Mouse (Mus musculus) midbrain, embryonic 16.5 days (tissue): ENCODE data around the gene Lrrc59. TPM values are rescaled to one million over a fixed set of nuclear protein-coding genes. Genes with fewer than 3 reads are reported as not detected.
"Not testable (repeated sequence)": the region's sequence is repeated elsewhere in the genome, so short reads cannot be mapped to it uniquely, and the experiment has no call there.

Experiments used
- ATAC-seq: fragments of 200-750 bp; cut with Nextera tagmentation; 2 replicates; pipeline ENCODE4 v1.8.0; 2017; ENCODE audit warnings: moderate TSS enrichment
- H3K27ac ChIP-seq: fragments of 300-500 bp; sonication (generic); 2 replicates; pipeline ENCODE4 v1.5.1; 2014; ENCODE audit warnings: mild to moderate bottlenecking, low read length, mixed read lengths
- H3K27me3 ChIP-seq: fragments of 300-500 bp; sonication (generic); 2 replicates; pipeline ENCODE4 v1.6.1; 2014; ENCODE audit warnings: low read depth, low read length, mixed read lengths; ENCODE audit not compliant: control insufficient read depth, insufficient read depth
- H3K36me3 ChIP-seq: fragments of 300-500 bp; sonication (generic); 2 replicates; pipeline ENCODE4 v1.6.1; 2014; ENCODE audit warnings: mild to moderate bottlenecking, low read length, moderate library complexity, mixed read lengths; ENCODE audit not compliant: control insufficient read depth, insufficient read depth
- H3K4me1 ChIP-seq: fragments of 300-500 bp; sonication (generic); 2 replicates; pipeline ENCODE4 v1.6.1; 2014; ENCODE audit warnings: mild to moderate bottlenecking, low read length, mixed read lengths; ENCODE audit not compliant: control insufficient read depth, insufficient read depth
- H3K4me2 ChIP-seq: fragments of 300-500 bp; sonication (generic); 2 replicates; pipeline ENCODE4 v1.6.1; 2014; ENCODE audit warnings: mild to moderate bottlenecking, low read length, mixed read lengths
- H3K4me3 ChIP-seq: fragments of 300-500 bp; sonication (generic); 2 replicates; pipeline ENCODE4 v1.5.1; 2014; ENCODE audit warnings: low read depth, mild to moderate bottlenecking, low read length, moderate library complexity, mixed read lengths
- H3K9ac ChIP-seq: fragments of 300-500 bp; sonication (generic); 2 replicates; pipeline ENCODE4 v1.6.1; 2014; ENCODE audit warnings: low read depth, low read length, mixed read lengths
- H3K9me3 ChIP-seq: fragments of 300-500 bp; sonication (generic); replicated peaks from 2 replicates; pipeline ENCODE4 v1.6.1; 2014; ENCODE audit warnings: mild to moderate bottlenecking, low read length, mixed read lengths; ENCODE audit not compliant: control insufficient read depth, poor library complexity, severe bottlenecking
- WGBS: fragments of 180-500 bp; shearing (Covaris S2); extraction: QIAGEN DNeasy Blood & Tissue Kit; methylation state at CpG from one replicate; pipeline ENCODE4 v1.1.7; 2014; 5-methylcytosine and 5-hydroxymethylcytosine counted together
- polyA plus RNA-seq: library from polyadenylated mRNA; unstranded; fragments of >200 nt; fragmentation: Nextera tagmentation; extraction: Ambion mirVana; gene quantifications from 2 replicates; pipeline ENCODE4 v1.2.1, GENCODE M21; 2015

The Lrrc59 gene
- polyA plus RNA-seq, 1 experiment from 2014 or later: 151 TPM

- peak; percentile 72; the same call in 1 of the 2 replicates for ATAC-seq
- Histone ChIP-seq H3K9me3 (no peaks in the 10 kb centered on the region), H3K27ac (peak overlapping the region; percentile 92), H3K27me3 (no peaks in the 10 kb centered on the region), H3K4me1 (peaks cover 22% of the 10 kb centered on the region), H3K4me3 (peak overlapping the region; percentile 87), H3K36me3 (no peaks in the 10 kb centered on the region), H3K9ac (peak overlapping the region; percentile 94), H3K4me2 (peak overlapping the region; percentile 75)
- 30% methylated on average over 15 of the region's 15 CpGs for WGBS
These were observed 48.1 kb downstream of the Lrrc59 start for GRCm38 (mm10) chr11:94677607-94678145.

DNA sequence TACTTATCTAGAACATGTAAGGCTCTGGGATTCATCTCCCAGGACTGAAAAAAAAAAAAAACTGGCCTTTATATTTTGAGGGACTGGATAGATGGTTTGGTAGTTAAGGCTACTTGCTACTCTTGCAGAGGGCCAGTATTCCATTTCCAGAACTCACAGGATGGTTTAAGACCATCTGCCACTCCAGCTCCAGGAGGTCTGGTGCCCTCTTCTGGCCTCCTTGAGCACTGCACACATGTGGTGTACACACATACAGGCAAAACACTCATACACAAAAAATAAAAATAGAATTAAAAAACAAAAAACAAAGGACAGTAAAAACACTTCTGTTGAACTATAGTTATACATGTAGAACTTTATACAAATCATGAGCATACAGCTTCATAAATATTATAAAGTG, 51.1 kb downstream of the Lrrc59 start:
- Histone ChIP-seq H3K4me1 (peaks cover 14% of the 10 kb centered on the region), H3K27ac (no peak overlapping the region), H3K27me3 (no peaks in the 10 kb centered on the region), H3K4me2 (no peak overlapping the region), H3K36me3 (no peaks in the 10 kb centered on the region), H3K4me3 (no peak overlapping the region), H3K9ac (no peak overlapping the region), H3K9me3 (no peaks in the 10 kb centered on the region)
- ATAC-seq: no peak

- no peak for ATAC-seq
- 92% methylated on average over 4 of the region's 4 CpGs for WGBS
These were observed 52.1 kb downstream of the Lrrc59 start for GRCm38 (mm10) chr11:94681640-94682039.

DNA sequence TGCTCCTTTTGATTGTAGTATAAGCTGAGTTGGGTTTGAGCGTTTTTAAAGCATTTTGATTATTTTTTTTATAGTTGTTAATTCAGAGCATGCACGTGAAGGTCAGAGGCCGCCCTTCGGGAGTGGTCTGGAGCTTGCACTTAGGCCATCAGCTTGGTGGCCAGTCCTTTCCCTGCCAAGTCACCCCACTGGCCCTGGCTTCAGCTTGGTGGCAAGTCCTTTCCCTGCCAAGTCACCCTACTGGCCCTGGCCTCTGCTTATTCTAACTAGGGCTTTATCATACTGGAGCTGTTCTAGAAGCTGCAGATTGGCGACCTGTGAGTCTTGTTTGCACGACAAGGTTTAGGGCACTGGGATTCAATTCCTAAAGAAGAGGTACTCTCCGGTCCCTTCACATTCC, 52.9 kb downstream of the Lrrc59 start:
- Histone ChIP-seq H3K4me1 (peaks cover 5% of the 10 kb centered on the region; the same call in 1 of the 2 replicates), H3K27ac (no peak overlapping the region), H3K27me3 (no peaks in the 10 kb centered on the region), H3K4me2 (no peak overlapping the region), H3K9me3 (no peaks in the 10 kb centered on the region), H3K4me3 (no peak overlapping the region), H3K36me3 (no peaks in the 10 kb centered on the region), H3K9ac (no peak overlapping the region)
- WGBS: 87% methylated on average over 7 of the region's 7 CpGs
- ATAC-seq: no peak

More at GRCm38 (mm10) chr11:94681640-94682039, 52.1 kb downstream of the Lrrc59 start:
- Histone ChIP-seq H3K36me3 (no peaks in the 10 kb centered on the region), H3K4me1 (peaks cover 5% of the 10 kb centered on the region; the same call in 1 of the 2 replicates), H3K4me3 (no peak overlapping the region), H3K4me2 (no peak overlapping the region), H3K9me3 (no peaks in the 10 kb centered on the region), H3K27me3 (no peaks in the 10 kb centered on the region), H3K27ac (no peak overlapping the region), H3K9ac (no peak overlapping the region)

GRCm38 (mm10) chr11:94687178-94687577, 57.6 kb downstream of the Lrrc59 start:
- 86% methylated on average over 6 of the region's 6 CpGs for WGBS
- no peak for ATAC-seq

DNA sequence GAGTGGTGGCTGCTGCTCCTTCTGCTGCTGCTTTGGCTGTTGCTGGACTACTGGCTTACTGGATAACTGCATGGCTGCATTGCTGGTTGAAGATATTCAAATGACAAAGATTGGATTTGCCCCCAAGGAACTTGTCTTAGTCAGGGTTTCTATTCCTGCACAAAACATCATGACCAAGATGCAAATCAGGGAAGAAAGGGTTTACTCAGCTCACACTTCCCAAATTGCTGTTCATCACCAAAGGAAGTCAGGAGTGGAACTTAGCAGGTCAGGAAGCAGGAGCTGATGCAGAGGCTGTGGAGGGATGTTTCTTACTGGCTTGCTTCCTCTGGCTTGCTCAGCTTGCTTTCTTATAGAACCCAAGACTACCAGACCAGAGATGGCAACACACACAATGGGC, 62.9 kb downstream of the Lrrc59 start:
- H3K27ac ChIP-seq, H3K9ac ChIP-seq, H3K9me3 ChIP-seq, H3K4me1 ChIP-seq, H3K36me3 ChIP-seq, ATAC-seq, H3K27me3 ChIP-seq, H3K4me2 ChIP-seq, H3K4me3 ChIP-seq: not testable (repeated sequence)

More at GRCm38 (mm10) chr11:94687178-94687577, 57.6 kb downstream of the Lrrc59 start:
- H3K4me1 ChIP-seq: no peaks in the 10 kb centered on the region
- H3K27me3 ChIP-seq: no peaks in the 10 kb centered on the region
- no peak overlapping the region for H3K4me2 ChIP-seq
- no peak overlapping the region for H3K27ac ChIP-seq
- no peaks in the 10 kb centered on the region for H3K9me3 ChIP-seq
- no peaks in the 10 kb centered on the region for H3K36me3 ChIP-seq
- H3K9ac ChIP-seq: no peak overlapping the region
- no peak overlapping the region for H3K4me3 ChIP-seq

Other genes starting within 250 kb of the Lrrc59 start
- gene Abcc3, start 236.8 kb upstream of the Lrrc59 start, polyA plus RNA-seq: 0.57 and 0.92 TPM in 2 replicates
- gene Cacna1g, start 155.6 kb upstream of the Lrrc59 start, polyA plus RNA-seq: 18.4 and 21.2 TPM in 2 replicates
- 0.43 and 0.66 TPM in 2 replicates for gene Spata20, start 143.6 kb upstream of the Lrrc59 start, polyA plus RNA-seq
- gene Epn3, start 129.8 kb upstream of the Lrrc59 start, polyA plus RNA-seq: 0.43 and 0.57 TPM in 2 replicates
- 4.9 and 5.6 TPM in 2 replicates for gene Mycbpap, start 108.0 kb upstream of the Lrrc59 start, polyA plus RNA-seq
- gene Rsad1, start 80.5 kb upstream of the Lrrc59 start, polyA plus RNA-seq: 9.4 and 11.4 TPM in 2 replicates
- 0.43 and 0.61 TPM in 2 replicates for gene Chad, start 64.7 kb upstream of the Lrrc59 start, polyA plus RNA-seq
- gene Acsf2, start 27.9 kb upstream of the Lrrc59 start, polyA plus RNA-seq: 1.2 and 1.9 TPM in 2 replicates
- gene Mrpl27, start 24.0 kb downstream of the Lrrc59 start, polyA plus RNA-seq: 126 and 134 TPM in 2 replicates
- gene Eme1, start 24.2 kb downstream of the Lrrc59 start, polyA plus RNA-seq: 2.2 and 2.9 TPM in 2 replicates
- gene Xylt2, start 47.7 kb downstream of the Lrrc59 start, polyA plus RNA-seq: 11.6 and 11.8 TPM in 2 replicates
- not detected in 2 replicates for gene Gm11541, start 74.7 kb downstream of the Lrrc59 start, polyA plus RNA-seq
- gene Cdc34b, start 112.0 kb downstream of the Lrrc59 start, polyA plus RNA-seq: 0.15 TPM in 1 of 2 replicates, not detected in the other
- not detected in 2 replicates for gene Tmem92, start 152.9 kb downstream of the Lrrc59 start, polyA plus RNA-seq